Mouse (Mus musculus) CD8-positive naive resting alpha-beta T cell, adult 57 days (primary cell): ENCODE data around the gene Aptx. TPM values are rescaled to one million over a fixed set of nuclear protein-coding genes. Genes with fewer than 3 reads are reported as not detected.

Source experiments
- total RNA-seq: library from RNA; stranded (reverse); gene quantifications from one replicate; pipeline ENCODE4 v1.2.4, GENCODE M21; 2023

The Aptx gene
- 25.0 TPM for total RNA-seq

GRCm38 (mm10) chr4:40702797-40703709 is at the start of gene Aptx:
Aptx (minus strand) TSS chr4:40703194.

GRCm38 (mm10) chr4:40722011-40722666 is 19.1 kb upstream of the Aptx start, which contains the start of gene Dnaja1:
Dnaja1 (plus strand) TSS chr4:40722150.

Other genes with a start within 250 kb of the Aptx start
- gene Tmem215, start 231.0 kb downstream of the Aptx start, total RNA-seq = not detected
- gene Dnaja1, start 19.0 kb upstream of the Aptx start, total RNA-seq = 574 TPM
- gene Smu1, start 54.7 kb upstream of the Aptx start, total RNA-seq = 62.4 TPM
- 77.8 TPM for gene B4galt1, start 150.8 kb upstream of the Aptx start, total RNA-seq
- gene Spink4, start 216.9 kb upstream of the Aptx start, total RNA-seq = not detected
- gene Bag1, start 245.1 kb upstream of the Aptx start, total RNA-seq = 68.1 TPM
- gene Chmp5, start 245.2 kb upstream of the Aptx start, total RNA-seq = 25.7 TPM